Mouse (Mus musculus): Measurements from ENCODE around the gene Cox16. TPM values are rescaled to one million over a fixed set of nuclear protein-coding genes. Genes with fewer than 3 reads are reported as not detected.

Gene Cox16
- polyA plus RNA-seq, 1 experiment from 2014 or later = 110 TPM

DNA sequence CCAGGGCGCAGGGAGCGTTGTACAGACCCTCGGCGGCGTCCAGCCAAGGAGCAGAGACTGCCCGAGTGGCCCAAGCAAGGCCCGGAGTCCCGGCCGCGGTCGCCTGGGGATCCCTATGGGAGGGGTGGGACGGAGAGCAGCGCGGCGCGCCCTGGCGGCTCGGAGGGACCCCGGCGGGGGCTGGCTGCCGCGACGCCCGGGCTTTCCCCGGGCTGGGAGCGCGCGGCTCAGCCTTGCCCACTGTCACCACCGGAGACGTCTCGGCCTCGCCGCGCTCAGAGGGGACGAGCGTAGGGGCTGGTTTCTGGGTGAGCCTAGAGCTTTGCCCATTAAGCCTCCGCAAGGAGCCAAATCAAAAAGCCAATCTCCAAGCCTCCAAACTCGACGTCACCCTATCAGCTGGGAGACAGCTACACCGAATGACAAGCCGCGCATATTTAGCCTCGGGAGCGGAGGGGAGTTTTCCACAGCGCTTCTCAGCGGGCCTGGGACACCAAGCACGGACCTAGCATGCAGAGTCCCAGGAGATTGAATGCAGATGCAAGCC lies 152.0 kb downstream of the Cox16 start, which contains the start of gene Slc8a3:
Gene Slc8a3, minus strand, starts transcription at position 306 of the 547 bp plus-strand sequence.
- H3K36me3 ChIP-seq (ENCODE audit: control insufficient read depth, insufficient read depth, low read length) = no peaks in the 10 kb centered on the region
- peak within 1 kb of the TSS; percentile 76 for H3K4me3 ChIP-seq (ENCODE audit: low read depth, low read length)
- peak; percentile 80 for ATAC-seq
- WGBS = under 1% methylated on average over 47 of the region's 47 CpGs
- peak within 1 kb of the TSS; percentile 94 for H3K9ac ChIP-seq (ENCODE audit: low read depth, low read length)
- H3K4me2 ChIP-seq (ENCODE audit: low read length) = peak within 1 kb of the TSS; percentile 83
- H3K27me3 ChIP-seq (ENCODE audit: control insufficient read depth, insufficient read depth, low read depth, low read length) = no peaks in the 10 kb centered on the region; the same call in 1 of the 2 replicates
- H3K9me3 ChIP-seq (replicated peaks; ENCODE audit: control insufficient read depth, low read length, poor library complexity, severe bottlenecking) = no peaks in the 10 kb centered on the region
- peak within 1 kb of the TSS; percentile 96 for H3K27ac ChIP-seq (ENCODE audit: low read length)
- H3K4me1 ChIP-seq (ENCODE audit: control insufficient read depth, insufficient read depth, low read length) = peaks cover 10% of the 10 kb centered on the region

DNA sequence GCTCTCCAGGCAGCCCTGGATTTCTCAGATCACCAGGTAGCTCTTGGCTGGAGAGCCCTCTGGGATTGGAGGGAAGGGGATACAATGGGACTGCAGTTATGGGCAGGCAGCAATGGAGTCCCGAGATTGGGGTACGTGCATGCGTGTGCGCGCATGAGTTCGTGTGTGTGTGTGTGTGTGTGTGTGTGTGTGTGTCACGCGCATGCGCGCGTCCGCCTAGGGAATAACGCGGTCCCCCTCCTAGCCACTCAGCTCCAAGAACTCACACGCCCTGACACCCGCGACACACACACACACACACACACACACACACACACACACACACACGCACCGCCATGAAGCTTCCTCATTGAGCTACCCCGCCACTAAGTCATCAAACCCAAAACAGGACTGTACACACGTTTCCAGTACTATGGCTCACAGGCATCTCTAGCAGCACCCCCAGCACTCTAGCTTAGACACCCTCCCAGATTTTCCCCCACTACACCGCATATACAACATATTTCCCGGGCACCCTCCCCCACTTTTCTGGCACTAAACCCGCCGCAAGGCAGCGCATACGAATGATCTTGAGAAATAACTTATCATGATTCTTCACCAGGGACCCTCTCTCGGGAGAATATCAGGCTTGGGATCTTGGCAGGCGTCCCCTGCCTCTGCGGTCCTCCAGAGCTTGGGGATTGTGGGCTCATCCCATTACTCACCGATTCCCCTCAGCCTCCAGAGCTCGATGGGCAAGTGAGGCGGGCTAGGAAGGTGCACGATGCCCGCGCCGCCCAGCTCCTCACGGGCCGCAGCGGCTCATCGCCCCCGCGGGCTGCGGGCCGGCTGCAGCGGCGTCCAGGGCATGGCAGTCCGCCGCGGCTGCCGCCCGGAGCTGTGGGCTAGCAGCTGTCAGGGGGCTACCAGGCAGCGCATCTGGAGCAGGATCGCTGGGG lies 152.7 kb downstream of the Cox16 start:
- Histone ChIP-seq H3K4me3 (ENCODE audit: low read depth, low read length) (peak overlapping the region; percentile 76), H3K9me3 (replicated peaks; ENCODE audit: control insufficient read depth, low read length, poor library complexity, severe bottlenecking) (no peaks in the 10 kb centered on the region), H3K27ac (ENCODE audit: low read length) (peak overlapping the region; percentile 96), H3K27me3 (ENCODE audit: control insufficient read depth, insufficient read depth, low read depth, low read length) (no peaks in the 10 kb centered on the region; the same call in 1 of the 2 replicates), H3K4me1 (ENCODE audit: control insufficient read depth, insufficient read depth, low read length) (peaks cover 10% of the 10 kb centered on the region), H3K4me2 (ENCODE audit: low read length) (peak overlapping the region; percentile 83), H3K36me3 (ENCODE audit: control insufficient read depth, insufficient read depth, low read length) (no peaks in the 10 kb centered on the region), H3K9ac (ENCODE audit: low read depth, low read length) (peak overlapping the region; percentile 94)
- under 1% methylated on average over 45 of the region's 54 CpGs for WGBS
- ATAC-seq = peak; percentile 84

DNA sequence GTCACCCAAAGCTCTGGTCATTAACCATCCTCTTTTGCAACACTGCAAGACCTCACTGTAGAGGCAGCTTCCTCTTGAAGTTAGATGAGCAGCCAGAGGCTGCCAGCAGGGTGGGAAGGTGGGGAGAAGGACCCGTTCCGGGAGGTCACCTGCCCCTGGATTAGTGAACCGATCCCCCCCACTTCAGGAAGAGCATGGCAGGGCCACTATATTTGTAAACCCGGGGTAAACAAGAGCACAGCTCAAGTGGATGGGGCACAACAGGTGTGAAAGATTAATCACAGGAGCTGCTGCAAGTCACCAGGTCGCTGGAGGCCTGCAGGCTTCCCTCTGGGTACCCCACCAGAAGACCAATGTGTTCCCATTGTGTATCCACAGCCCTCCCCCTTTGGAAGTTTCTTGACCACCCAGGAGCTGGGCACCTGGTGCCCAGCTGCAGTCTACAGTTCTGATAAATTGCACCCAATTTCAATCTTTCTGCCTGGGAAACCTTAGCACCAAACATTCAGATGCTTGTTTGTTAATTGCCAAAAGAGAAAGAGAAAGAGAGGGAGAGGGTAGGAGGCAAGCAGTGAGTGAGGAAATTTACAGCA lies 153.8 kb downstream of the Cox16 start:
- peaks cover 10% of the 10 kb centered on the region for H3K4me1 ChIP-seq (ENCODE audit: control insufficient read depth, insufficient read depth, low read length)
- 37% methylated on average over 5 of the region's 5 CpGs for WGBS
- H3K4me2 ChIP-seq (ENCODE audit: low read length) = peak overlapping the region; percentile 83
- H3K27me3 ChIP-seq (ENCODE audit: control insufficient read depth, insufficient read depth, low read depth, low read length) = no peaks in the 10 kb centered on the region; the same call in 1 of the 2 replicates
- H3K36me3 ChIP-seq (ENCODE audit: control insufficient read depth, insufficient read depth, low read length) = no peaks in the 10 kb centered on the region
- H3K4me3 ChIP-seq (ENCODE audit: low read depth, low read length) = peak overlapping the region; percentile 76
- no peak for ATAC-seq
- H3K27ac ChIP-seq (ENCODE audit: low read length) = peak overlapping the region; percentile 96
- peak overlapping the region; percentile 57 for H3K9ac ChIP-seq (ENCODE audit: low read depth, low read length)
- no peaks in the 10 kb centered on the region for H3K9me3 ChIP-seq (replicated peaks; ENCODE audit: control insufficient read depth, low read length, poor library complexity, severe bottlenecking)

DNA sequence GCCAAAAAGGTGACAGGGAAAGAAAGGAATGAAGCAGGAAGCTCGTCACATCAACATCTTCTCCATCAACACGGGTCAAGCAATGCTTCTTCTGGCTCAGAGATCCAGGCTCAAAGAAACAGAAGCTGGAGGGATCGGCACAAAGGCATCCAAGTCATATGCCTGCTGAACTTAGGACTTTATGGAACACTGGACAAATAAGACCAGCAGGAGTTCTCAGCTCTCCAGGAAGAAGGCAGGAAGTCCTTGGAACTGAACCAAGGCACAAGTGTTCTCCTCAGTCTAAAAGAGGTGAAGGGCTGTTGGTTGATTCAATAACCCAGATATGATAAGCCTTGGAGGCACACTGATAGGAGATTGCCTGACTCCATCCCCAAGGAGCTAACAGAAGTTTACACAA lies 159.9 kb downstream of the Cox16 start:
- no peak overlapping the region for H3K9ac ChIP-seq (ENCODE audit: low read depth, low read length)
- H3K27ac ChIP-seq (ENCODE audit: low read length) = no peak overlapping the region
- no peaks in the 10 kb centered on the region for H3K27me3 ChIP-seq (ENCODE audit: control insufficient read depth, insufficient read depth, low read depth, low read length)
- no peak overlapping the region for H3K4me3 ChIP-seq (ENCODE audit: low read depth, low read length)
- ATAC-seq = no peak
- H3K4me2 ChIP-seq (ENCODE audit: low read length) = no peak overlapping the region
- 87% methylated on average over 3 of the region's 3 CpGs for WGBS
- no peaks in the 10 kb centered on the region for H3K4me1 ChIP-seq (ENCODE audit: control insufficient read depth, insufficient read depth, low read length)
- no peaks in the 10 kb centered on the region for H3K36me3 ChIP-seq (ENCODE audit: control insufficient read depth, insufficient read depth, low read length)
- H3K9me3 ChIP-seq (replicated peaks; ENCODE audit: control insufficient read depth, low read length, poor library complexity, severe bottlenecking) = no peaks in the 10 kb centered on the region

DNA sequence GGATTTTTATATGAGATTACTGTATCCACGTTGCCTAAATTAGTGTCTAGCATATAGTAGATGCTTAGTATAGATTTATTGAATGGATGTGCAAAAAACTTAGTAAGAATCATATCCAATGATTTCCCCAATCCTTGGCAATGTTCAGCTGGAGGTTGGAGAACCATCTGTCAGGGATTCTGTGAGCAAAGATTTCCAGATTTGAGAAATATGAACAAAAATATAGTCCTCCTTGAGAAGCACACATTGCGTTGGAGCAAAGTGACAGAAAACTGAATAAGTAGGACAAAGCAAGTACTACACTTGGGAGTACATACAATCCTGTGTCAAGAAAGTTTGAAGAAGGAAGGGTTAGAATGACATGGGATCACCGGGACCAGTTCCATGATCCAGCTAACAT lies 160.8 kb downstream of the Cox16 start:
- H3K9ac ChIP-seq (ENCODE audit: low read depth, low read length) = no peak overlapping the region
- no peaks in the 10 kb centered on the region for H3K27me3 ChIP-seq (ENCODE audit: control insufficient read depth, insufficient read depth, low read depth, low read length)
- no peak for ATAC-seq
- H3K4me3 ChIP-seq (ENCODE audit: low read depth, low read length) = no peak overlapping the region
- WGBS = 94% methylated on average over 3 of the region's 3 CpGs
- no peaks in the 10 kb centered on the region for H3K9me3 ChIP-seq (replicated peaks; ENCODE audit: control insufficient read depth, low read length, poor library complexity, severe bottlenecking)
- no peaks in the 10 kb centered on the region for H3K36me3 ChIP-seq (ENCODE audit: control insufficient read depth, insufficient read depth, low read length)
- H3K4me1 ChIP-seq (ENCODE audit: control insufficient read depth, insufficient read depth, low read length) = no peaks in the 10 kb centered on the region
- H3K27ac ChIP-seq (ENCODE audit: low read length) = no peak overlapping the region
- no peak overlapping the region for H3K4me2 ChIP-seq (ENCODE audit: low read length)

DNA sequence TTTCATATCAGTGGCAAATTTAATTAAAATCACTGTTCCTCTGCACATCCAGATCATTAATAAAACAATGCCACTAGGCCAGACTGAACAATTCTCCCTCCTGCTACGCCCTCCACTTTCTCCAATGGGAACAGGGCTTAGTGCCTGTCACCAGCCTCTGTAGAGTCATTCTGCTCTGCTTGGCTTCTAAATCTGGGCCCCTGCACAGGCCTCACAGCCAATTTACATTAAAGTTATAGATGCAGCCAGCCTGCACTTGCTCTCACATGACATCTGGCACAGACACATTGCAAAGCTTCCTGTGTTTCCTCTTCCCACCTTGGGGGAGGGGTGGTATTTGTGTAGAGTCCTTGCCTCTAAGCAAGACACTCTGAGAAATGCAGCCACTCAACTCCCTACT lies 163.9 kb downstream of the Cox16 start:
- Histone ChIP-seq H3K36me3 (ENCODE audit: control insufficient read depth, insufficient read depth, low read length) (no peaks in the 10 kb centered on the region), H3K27ac (ENCODE audit: low read length) (no peak overlapping the region), H3K4me1 (ENCODE audit: control insufficient read depth, insufficient read depth, low read length) (no peaks in the 10 kb centered on the region), H3K9me3 (replicated peaks; ENCODE audit: control insufficient read depth, low read length, poor library complexity, severe bottlenecking) (no peaks in the 10 kb centered on the region), H3K9ac (ENCODE audit: low read depth, low read length) (no peak overlapping the region), H3K4me3 (ENCODE audit: low read depth, low read length) (no peak overlapping the region), H3K27me3 (ENCODE audit: control insufficient read depth, insufficient read depth, low read depth, low read length) (no peaks in the 10 kb centered on the region), H3K4me2 (ENCODE audit: low read length) (no peak overlapping the region)
- ATAC-seq = no peak
- WGBS = 55% methylated on average over 1 of the region's 1 CpGs

DNA sequence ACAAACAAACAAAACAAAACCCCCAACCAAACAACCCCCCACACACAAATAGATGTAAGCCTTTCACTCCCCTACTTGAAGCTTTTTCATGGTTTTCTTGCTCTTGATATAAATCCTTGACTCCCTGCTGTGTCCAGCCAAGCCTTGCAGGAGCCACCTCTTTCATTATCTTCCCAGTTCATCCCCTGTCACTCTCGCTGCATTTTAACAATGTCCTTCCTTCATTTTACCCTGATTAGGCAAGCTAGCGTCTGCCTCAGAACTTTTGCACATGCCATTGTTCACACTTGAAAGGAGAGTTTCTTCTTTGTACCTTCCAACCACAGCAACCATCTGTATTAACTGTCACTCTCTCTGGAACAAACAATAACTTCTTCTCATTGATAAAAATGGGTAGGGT lies 167.1 kb downstream of the Cox16 start:
- Histone ChIP-seq H3K36me3 (ENCODE audit: control insufficient read depth, insufficient read depth, low read length) (peaks cover 15% of the 10 kb centered on the region), H3K27me3 (ENCODE audit: control insufficient read depth, insufficient read depth, low read depth, low read length) (no peaks in the 10 kb centered on the region), H3K9ac (ENCODE audit: low read depth, low read length) (no peak overlapping the region), H3K9me3 (replicated peaks; ENCODE audit: control insufficient read depth, low read length, poor library complexity, severe bottlenecking) (no peaks in the 10 kb centered on the region), H3K4me3 (ENCODE audit: low read depth, low read length) (no peak overlapping the region), H3K27ac (ENCODE audit: low read length) (no peak overlapping the region), H3K4me1 (ENCODE audit: control insufficient read depth, insufficient read depth, low read length) (no peaks in the 10 kb centered on the region), H3K4me2 (ENCODE audit: low read length) (no peak overlapping the region)
- no peak for ATAC-seq
- 5% methylated on average over 2 of the region's 2 CpGs for WGBS

DNA sequence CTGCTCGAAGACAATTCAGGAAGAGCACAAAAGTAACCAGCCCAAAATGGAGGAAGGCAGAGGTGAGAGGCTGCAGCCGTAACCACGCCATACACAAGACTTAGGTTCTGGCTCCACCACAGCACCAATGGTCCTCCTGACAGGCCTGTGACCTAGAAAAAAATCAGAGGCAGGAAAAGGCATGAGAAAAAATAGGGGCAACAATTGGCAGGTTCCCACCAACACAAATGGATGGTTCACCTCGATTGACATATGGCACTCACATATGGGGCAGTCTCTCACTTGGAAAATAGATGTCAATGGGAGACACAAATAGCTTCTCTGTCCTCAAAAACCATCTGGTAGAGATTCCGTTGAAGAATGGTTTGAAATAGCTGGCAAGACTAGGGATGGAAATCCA lies 169.0 kb downstream of the Cox16 start:
- no peaks in the 10 kb centered on the region for H3K9me3 ChIP-seq (replicated peaks; ENCODE audit: control insufficient read depth, low read length, poor library complexity, severe bottlenecking)

More for the DNA sequence above, 169.0 kb downstream of the Cox16 start:
- Histone ChIP-seq H3K4me3 (ENCODE audit: low read depth, low read length) (no peak overlapping the region), H3K4me1 (ENCODE audit: control insufficient read depth, insufficient read depth, low read length) (no peaks in the 10 kb centered on the region), H3K9ac (ENCODE audit: low read depth, low read length) (no peak overlapping the region), H3K27ac (ENCODE audit: low read length) (no peak overlapping the region), H3K4me2 (ENCODE audit: low read length) (no peak overlapping the region), H3K36me3 (ENCODE audit: control insufficient read depth, insufficient read depth, low read length) (peaks cover 18% of the 10 kb centered on the region), H3K27me3 (ENCODE audit: control insufficient read depth, insufficient read depth, low read depth, low read length) (no peaks in the 10 kb centered on the region)
- 98% methylated on average over 5 of the region's 5 CpGs for WGBS
- ATAC-seq = no peak
